Mouse (Mus musculus): Measurements from ENCODE around the gene Fam180a. TPM values are rescaled to one million over a fixed set of nuclear protein-coding genes. Genes with fewer than 3 reads are reported as not detected.

Fam180a gene
- total and polyA plus RNA-seq, 2 experiments = 0.11 to 1.7 TPM

GRCm38 (mm10) chr6:35354622-35354998 is 28.7 kb upstream of the Fam180a start:
- Histone ChIP-seq H3K36me3 (ENCODE audit: control insufficient read depth, insufficient read depth, low read length) (no peaks in the 10 kb centered on the region), H3K79me2 (ENCODE audit: control insufficient read depth, insufficient read depth, low read length) (no peaks in the 10 kb centered on the region), H3K27ac (replicated peaks; ENCODE audit: insufficient read depth, low read depth, low read length) (no peak overlapping the region), H3K27me3 (ENCODE audit: control insufficient read depth, insufficient read depth, low read length) (no peaks in the 10 kb centered on the region), H3K4me3 (ENCODE audit: insufficient read depth, low read depth, low read length) (no peak overlapping the region), H3K4me1 (ENCODE audit: control insufficient read depth, insufficient read depth, low read length) (peaks cover 1% of the 10 kb centered on the region; the same call in 1 of the 2 replicates), H3K9ac (ENCODE audit: low read depth, low read length) (no peak overlapping the region)
- no peak for DNase-seq (ENCODE audit: extremely low read depth, low read depth, low spot score)
- WGBS = 71% methylated on average over 6 of the region's 6 CpGs
- TF ChIP-seq POLR2A (IDR thresholded peaks at IDR 0.05; ENCODE audit: extremely low read depth, insufficient read depth, low read length) (no peak), CTCF (IDR thresholded peaks at IDR 0.05; ENCODE audit: low read depth, low read length) (no peak)

GRCm38 (mm10) chr6:35353846-35354621 is 28.1 kb upstream of the Fam180a start:
- H3K27me3 ChIP-seq (ENCODE audit: control insufficient read depth, insufficient read depth, low read length) = no peaks in the 10 kb centered on the region
- no peaks in the 10 kb centered on the region for H3K79me2 ChIP-seq (ENCODE audit: control insufficient read depth, insufficient read depth, low read length)
- H3K36me3 ChIP-seq (ENCODE audit: control insufficient read depth, insufficient read depth, low read length) = no peaks in the 10 kb centered on the region
- H3K4me3 ChIP-seq (ENCODE audit: insufficient read depth, low read depth, low read length) = no peak overlapping the region
- no peak overlapping the region; the same call in 1 of the 2 replicates for H3K27ac ChIP-seq (replicated peaks; ENCODE audit: insufficient read depth, low read depth, low read length)
- peaks cover 1% of the 10 kb centered on the region; the same call in 1 of the 2 replicates for H3K4me1 ChIP-seq (ENCODE audit: control insufficient read depth, insufficient read depth, low read length)
- no peak overlapping the region for H3K9ac ChIP-seq (ENCODE audit: low read depth, low read length)
- 51% methylated on average over 18 of the region's 18 CpGs for WGBS
- DNase-seq (ENCODE audit: extremely low read depth, low read depth, low spot score) = no peak
- no peak for TF ChIP-seq POLR2A (IDR thresholded peaks at IDR 0.05; ENCODE audit: extremely low read depth, insufficient read depth, low read length)
- TF ChIP-seq CTCF (IDR thresholded peaks at IDR 0.05; ENCODE audit: low read depth, low read length) = no peak

- no peak for DNase-seq (ENCODE audit: extremely low read depth, low read depth, low spot score)
Observed at GRCm38 (mm10) chr6:35353416-35353815, 27.5 kb upstream of the Fam180a start.

GRCm38 (mm10) chr6:35352867-35353266 is 26.9 kb upstream of the Fam180a start:
- no peaks in the 10 kb centered on the region for H3K79me2 ChIP-seq (ENCODE audit: control insufficient read depth, insufficient read depth, low read length)
- no peak for DNase-seq (ENCODE audit: extremely low read depth, low read depth, low spot score)
- H3K27me3 ChIP-seq (ENCODE audit: control insufficient read depth, insufficient read depth, low read length) = no peaks in the 10 kb centered on the region
- H3K36me3 ChIP-seq (ENCODE audit: control insufficient read depth, insufficient read depth, low read length) = no peaks in the 10 kb centered on the region
- H3K9ac ChIP-seq (ENCODE audit: low read depth, low read length) = no peak overlapping the region
- peaks cover 1% of the 10 kb centered on the region; the same call in 1 of the 2 replicates for H3K4me1 ChIP-seq (ENCODE audit: control insufficient read depth, insufficient read depth, low read length)
- no peak overlapping the region for H3K27ac ChIP-seq (replicated peaks; ENCODE audit: insufficient read depth, low read depth, low read length)
- H3K4me3 ChIP-seq (ENCODE audit: insufficient read depth, low read depth, low read length) = no peak overlapping the region
- WGBS = 85% methylated on average over 8 of the region's 8 CpGs
- TF ChIP-seq POLR2A (IDR thresholded peaks at IDR 0.05; ENCODE audit: extremely low read depth, insufficient read depth, low read length) (no peak), CTCF (IDR thresholded peaks at IDR 0.05; ENCODE audit: low read depth, low read length) (no peak)

More at GRCm38 (mm10) chr6:35353416-35353815, 27.5 kb upstream of the Fam180a start:
- H3K36me3 ChIP-seq (ENCODE audit: control insufficient read depth, insufficient read depth, low read length) = no peaks in the 10 kb centered on the region
- peaks cover 1% of the 10 kb centered on the region; the same call in 1 of the 2 replicates for H3K4me1 ChIP-seq (ENCODE audit: control insufficient read depth, insufficient read depth, low read length)
- no peaks in the 10 kb centered on the region for H3K27me3 ChIP-seq (ENCODE audit: control insufficient read depth, insufficient read depth, low read length)
- WGBS = 79% methylated on average over 5 of the region's 5 CpGs
- no peak overlapping the region for H3K9ac ChIP-seq (ENCODE audit: low read depth, low read length)
- H3K4me3 ChIP-seq (ENCODE audit: insufficient read depth, low read depth, low read length) = no peak overlapping the region
- no peaks in the 10 kb centered on the region for H3K79me2 ChIP-seq (ENCODE audit: control insufficient read depth, insufficient read depth, low read length)
- no peak for TF ChIP-seq CTCF (IDR thresholded peaks at IDR 0.05; ENCODE audit: low read depth, low read length)
- no peak for TF ChIP-seq POLR2A (IDR thresholded peaks at IDR 0.05; ENCODE audit: extremely low read depth, insufficient read depth, low read length)
- H3K27ac ChIP-seq (replicated peaks; ENCODE audit: insufficient read depth, low read depth, low read length) = no peak overlapping the region

DNA sequence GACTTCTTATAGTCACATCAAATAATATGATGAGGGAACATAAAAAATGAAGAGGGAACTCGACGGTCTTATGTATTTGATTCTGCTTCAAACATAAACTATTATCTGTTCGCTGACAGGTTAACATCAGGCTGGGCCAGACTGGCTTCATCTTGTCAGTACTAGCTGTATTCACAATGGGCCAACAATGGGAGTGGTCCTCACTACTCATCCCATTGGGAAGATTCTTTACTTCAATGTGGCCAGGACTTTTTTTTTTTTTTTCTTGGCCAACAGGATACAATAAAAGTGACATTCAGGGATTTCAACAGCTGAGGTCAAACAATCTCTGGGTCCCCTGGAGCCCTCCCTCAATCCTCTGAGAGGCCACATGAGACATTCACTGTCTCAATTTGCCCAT is 25.9 kb upstream of the Fam180a start:
- DNase-seq (ENCODE audit: extremely low read depth, low read depth, low spot score) = no peak
- TF ChIP-seq POLR2A (IDR thresholded peaks at IDR 0.05; ENCODE audit: extremely low read depth, insufficient read depth, low read length) = no peak
- TF ChIP-seq CTCF (IDR thresholded peaks at IDR 0.05; ENCODE audit: low read depth, low read length) = no peak
- Histone ChIP-seq H3K4me3 (ENCODE audit: insufficient read depth, low read depth, low read length) (no peak overlapping the region), H3K9ac (ENCODE audit: low read depth, low read length) (no peak overlapping the region), H3K36me3 (ENCODE audit: control insufficient read depth, insufficient read depth, low read length) (no peaks in the 10 kb centered on the region), H3K27ac (replicated peaks; ENCODE audit: insufficient read depth, low read depth, low read length) (no peak overlapping the region), H3K27me3 (ENCODE audit: control insufficient read depth, insufficient read depth, low read length) (no peaks in the 10 kb centered on the region), H3K4me1 (ENCODE audit: control insufficient read depth, insufficient read depth, low read length) (peaks cover 1% of the 10 kb centered on the region; the same call in 1 of the 2 replicates), H3K79me2 (ENCODE audit: control insufficient read depth, insufficient read depth, low read length) (no peaks in the 10 kb centered on the region)
- 96% methylated on average over 3 of the region's 3 CpGs for WGBS

- Histone ChIP-seq H3K27me3 (ENCODE audit: control insufficient read depth, insufficient read depth, low read length) (no peaks in the 10 kb centered on the region), H3K36me3 (ENCODE audit: control insufficient read depth, insufficient read depth, low read length) (no peaks in the 10 kb centered on the region), H3K9ac (ENCODE audit: low read depth, low read length) (no peak overlapping the region), H3K79me2 (ENCODE audit: control insufficient read depth, insufficient read depth, low read length) (no peaks in the 10 kb centered on the region), H3K4me1 (ENCODE audit: control insufficient read depth, insufficient read depth, low read length) (peaks cover 1% of the 10 kb centered on the region; the same call in 1 of the 2 replicates), H3K27ac (replicated peaks; ENCODE audit: insufficient read depth, low read depth, low read length) (no peak overlapping the region), H3K4me3 (ENCODE audit: insufficient read depth, low read depth, low read length) (no peak overlapping the region)
- DNase-seq (ENCODE audit: extremely low read depth, low read depth, low spot score) = peak; percentile 55
- WGBS = 77% methylated on average over 7 of the region's 7 CpGs
- TF ChIP-seq POLR2A (IDR thresholded peaks at IDR 0.05; ENCODE audit: extremely low read depth, insufficient read depth, low read length) (no peak), CTCF (IDR thresholded peaks at IDR 0.05; ENCODE audit: low read depth, low read length) (no peak)
Observed at GRCm38 (mm10) chr6:35349784-35350183, 23.8 kb upstream of the Fam180a start.

Data from liver, adult 2 months (tissue).